Mouse (Mus musculus): ENCODE measurements around the gene Otulin. TPM values are rescaled to one million over a fixed set of nuclear protein-coding genes. Genes with fewer than 3 reads are reported as not detected.

Gene Otulin
- polyA plus RNA-seq, 1 experiment, result 100 TPM

GRCm38 (mm10) chr15:27493516-27493915 is 137.0 kb downstream of the Otulin start:
- Histone ChIP-seq H3K4me1 (ENCODE audit: control insufficient read depth, insufficient read depth, low read length) (peaks cover 16% of the 10 kb centered on the region), H3K27ac (ENCODE audit: insufficient read depth, low read depth, low read length) (no peak overlapping the region), H3K4me3 (ENCODE audit: insufficient read depth, low read length) (no peak overlapping the region)
- TF ChIP-seq CTCF (IDR thresholded peaks at IDR 0.05; ENCODE audit: low read depth, low read length), result no peak

GRCm38 (mm10) chr15:27492734-27493133 is 137.8 kb downstream of the Otulin start:
- Histone ChIP-seq H3K4me3 (ENCODE audit: insufficient read depth, low read length) (no peak overlapping the region), H3K27ac (ENCODE audit: insufficient read depth, low read depth, low read length) (no peak overlapping the region), H3K4me1 (ENCODE audit: control insufficient read depth, insufficient read depth, low read length) (peaks cover 16% of the 10 kb centered on the region)
- TF ChIP-seq CTCF (IDR thresholded peaks at IDR 0.05; ENCODE audit: low read depth, low read length), result no peak
- no peak for TF ChIP-seq POLR2A (IDR thresholded peaks at IDR 0.05; ENCODE audit: borderline replicate concordance, low read depth, low read length)

Other genes with a start within 250 kb of the Otulin start
- 65.5 and 72.9 TPM in 2 replicates for gene Ank, start 164.0 kb downstream of the Otulin start, polyA plus RNA-seq (2012; ENCODE audit: insufficient read depth, insufficient read length, missing spikeins)
- 256 and 264 TPM in 2 replicates for gene Otulinl, start 50.9 kb upstream of the Otulin start, polyA plus RNA-seq (2012; ENCODE audit: insufficient read depth, insufficient read length, missing spikeins)